Mouse (Mus musculus) fat pad, adult 2 months (tissue): ENCODE data around the gene Ankrd23.
"Not testable (repeated sequence)": the region's sequence is repeated elsewhere in the genome, so short reads cannot be mapped to it uniquely, and the experiment has no call there.

ENCODE experiments used
- DNase-seq: peaks from one replicate; pipeline ENCODE4 v3.0.0-alpha.2; 2011; ENCODE audit warnings: low read depth, low spot score; ENCODE audit errors: extremely low read depth

Gene Ankrd23

GRCm38 (mm10) chr1:36536783-36537182 is at the start of gene Ankrd23:
TSS of gene Ankrd23 (minus strand) at chr1:36536883.
- not testable (repeated sequence) for DNase-seq

- DNase-seq, result no peak
Measured at GRCm38 (mm10) chr1:36586288-36586687, 49.6 kb upstream of the Ankrd23 start.

- no peak for DNase-seq
Measured at GRCm38 (mm10) chr1:36583408-36584116, 46.9 kb upstream of the Ankrd23 start.

- no peak for DNase-seq
Measured at GRCm38 (mm10) chr1:36582211-36582610, 45.5 kb upstream of the Ankrd23 start.

- no peak for DNase-seq
Measured at GRCm38 (mm10) chr1:36581260-36581659, 44.6 kb upstream of the Ankrd23 start.

GRCm38 (mm10) chr1:36580384-36581207 is 43.9 kb upstream of the Ankrd23 start:
- DNase-seq, result no peak

GRCm38 (mm10) chr1:36579974-36580383 is 43.3 kb upstream of the Ankrd23 start:
- no peak for DNase-seq

GRCm38 (mm10) chr1:36576991-36577675 is 40.5 kb upstream of the Ankrd23 start:
- no peak for DNase-seq

GRCm38 (mm10) chr1:36575347-36575746 is 38.7 kb upstream of the Ankrd23 start:
- DNase-seq, result no peak

GRCm38 (mm10) chr1:36574196-36574955 is 37.7 kb upstream of the Ankrd23 start:
- peak; percentile 83 for DNase-seq

GRCm38 (mm10) chr1:36573524-36573923 is 36.8 kb upstream of the Ankrd23 start:
- no peak for DNase-seq

GRCm38 (mm10) chr1:36572709-36573108 is 36.0 kb upstream of the Ankrd23 start:
- DNase-seq, result no peak

GRCm38 (mm10) chr1:36572140-36572700 is 35.5 kb upstream of the Ankrd23 start:
- no peak for DNase-seq

- no peak for DNase-seq
Measured at GRCm38 (mm10) chr1:36571627-36572026, 34.9 kb upstream of the Ankrd23 start.

GRCm38 (mm10) chr1:36570320-36570719 is 33.6 kb upstream of the Ankrd23 start:
- no peak for DNase-seq

GRCm38 (mm10) chr1:36569694-36570276 is 33.1 kb upstream of the Ankrd23 start:
- DNase-seq, result no peak

- no peak for DNase-seq
Measured at GRCm38 (mm10) chr1:36568776-36569175, 32.1 kb upstream of the Ankrd23 start.

- no peak for DNase-seq
Measured at GRCm38 (mm10) chr1:36567818-36568603, 31.3 kb upstream of the Ankrd23 start.

- DNase-seq, result no peak
Measured at GRCm38 (mm10) chr1:36566425-36566824, 29.7 kb upstream of the Ankrd23 start.
